Mouse (Mus musculus) kidney, adult 2 months (tissue): ENCODE data around the gene Selenom. TPM values are rescaled to one million over a fixed set of nuclear protein-coding genes. Genes with fewer than 3 reads are reported as not detected.

ENCODE experiments used
- DNase-seq: peaks from one replicate; pipeline ENCODE4 v3.0.0; 2021
- H3K27ac ChIP-seq: fragments of 200-500 bp; 2 replicates; pipeline ENCODE4 v1.5.1; 2012; ENCODE audit warnings: low read depth, low read length, control low read depth, inconsistent platforms; ENCODE audit not compliant: insufficient read depth
- H3K27me3 ChIP-seq: fragments of 200-500 bp; replicated peaks from 2 replicates; pipeline ENCODE4 v1.6.1; 2012; ENCODE audit warnings: mild to moderate bottlenecking, moderate library complexity, low read length, inconsistent platforms; ENCODE audit not compliant: control insufficient read depth, insufficient read depth
- H3K36me3 ChIP-seq: fragments of 200-500 bp; 2 replicates; pipeline ENCODE4 v1.6.1; 2012; ENCODE audit warnings: mild to moderate bottlenecking, moderate library complexity, low read length, inconsistent platforms; ENCODE audit not compliant: control insufficient read depth, insufficient read depth
- H3K4me1 ChIP-seq: fragments of 200-500 bp; 2 replicates; pipeline ENCODE4 v1.6.1; 2011; ENCODE audit warnings: low read length; ENCODE audit not compliant: control insufficient read depth, insufficient read depth
- H3K4me3 ChIP-seq: fragments of 200-500 bp; 2 replicates; pipeline ENCODE4 v1.5.1; 2011; ENCODE audit warnings: mild to moderate bottlenecking, low read depth, low read length, control low read depth; ENCODE audit not compliant: insufficient read depth
- CTCF ChIP-seq: fragments of 200-500 bp; conservative IDR thresholded peaks from 2 replicates; pipeline ENCODE4 v1.5.1; 2011; ENCODE audit warnings: low read depth, mild to moderate bottlenecking, control low read depth, low read length, moderate library complexity, mixed read lengths; ENCODE audit not compliant: insufficient read depth, insufficient read length
- POLR2A ChIP-seq: fragments of 200-500 bp; IDR thresholded peaks from one replicate; pipeline ENCODE4 v1.6.1; 2011; ENCODE audit warnings: low read depth, low read length, control low read depth
- WGBS: fragments of 180-500 bp; shearing (Covaris S2); methylation state at CpG from one replicate; pipeline ENCODE4 v1.1.7; 2018; 5-methylcytosine and 5-hydroxymethylcytosine counted together
- polyA plus RNA-seq: library from polyadenylated mRNA; depleted of rRNA; stranded (reverse); fragments of >200 nt; gene quantifications from 2 replicates; pipeline ENCODE4 v1.2.3, GENCODE M21; 2012; rRNA removed

Gene Selenom
- 136 and 163 TPM in 2 replicates for polyA plus RNA-seq

- under 1% methylated on average over 26 of the region's 26 CpGs for WGBS
- peak; percentile 94 for DNase-seq
- TF ChIP-seq CTCF (peak; percentile 98), POLR2A (peak; percentile 79)
- Histone ChIP-seq H3K4me1 (peaks cover 14% of the 10 kb centered on the region), H3K27me3 (no peaks in the 10 kb centered on the region), H3K4me3 (peak within 1 kb of the TSS; percentile 68), H3K36me3 (no peaks in the 10 kb centered on the region), H3K27ac (peak within 1 kb of the TSS; percentile 14; the same call in 1 of the 2 replicates)
These were observed at the start of gene Selenom for GRCm38 (mm10) chr11:3514529-3515054. Gene Selenom (plus strand): TSS chr11:3514684.

- H3K4me1 ChIP-seq = no peaks in the 10 kb centered on the region
- H3K36me3 ChIP-seq = no peaks in the 10 kb centered on the region
- WGBS = 19% methylated on average over 11 of the region's 11 CpGs
- DNase-seq = peak; percentile 75
- peak overlapping the region; percentile 79; the same call in 1 of the 2 replicates for H3K27ac ChIP-seq
- no peak for TF ChIP-seq POLR2A
- no peak for TF ChIP-seq CTCF
- no peaks in the 10 kb centered on the region for H3K27me3 ChIP-seq
- H3K4me3 ChIP-seq = no peak overlapping the region
These were observed 43.0 kb upstream of the Selenom start for GRCm38 (mm10) chr11:3471448-3471850.

GRCm38 (mm10) chr11:3472484-3472883, 42.0 kb upstream of the Selenom start:
- no peaks in the 10 kb centered on the region for H3K36me3 ChIP-seq
- TF ChIP-seq POLR2A (no peak), CTCF (peak; percentile 94)
- WGBS = 30% methylated on average over 1 of the region's 1 CpGs
- H3K4me1 ChIP-seq = no peaks in the 10 kb centered on the region
- H3K27ac ChIP-seq = no peak overlapping the region
- no peaks in the 10 kb centered on the region for H3K27me3 ChIP-seq
- H3K4me3 ChIP-seq = no peak overlapping the region
- peak; percentile 89 for DNase-seq

- Histone ChIP-seq H3K27ac (no peak overlapping the region), H3K4me1 (no peaks in the 10 kb centered on the region), H3K36me3 (no peaks in the 10 kb centered on the region), H3K4me3 (no peak overlapping the region), H3K27me3 (no peaks in the 10 kb centered on the region)
- 85% methylated on average over 7 of the region's 7 CpGs for WGBS
- TF ChIP-seq CTCF = peak; percentile 86
- no peak for TF ChIP-seq POLR2A
- DNase-seq = peak; percentile 65
These were observed 39.9 kb upstream of the Selenom start for GRCm38 (mm10) chr11:3474480-3475115.

- Histone ChIP-seq H3K4me3 (no peak overlapping the region), H3K27me3 (no peaks in the 10 kb centered on the region), H3K36me3 (no peaks in the 10 kb centered on the region), H3K27ac (no peak overlapping the region), H3K4me1 (no peaks in the 10 kb centered on the region)
- TF ChIP-seq POLR2A = no peak
- TF ChIP-seq CTCF = no peak
- no peak for DNase-seq
These were observed 39.0 kb upstream of the Selenom start for GRCm38 (mm10) chr11:3475489-3475888.

GRCm38 (mm10) chr11:3483980-3484642, 30.4 kb upstream of the Selenom start:
- no peaks in the 10 kb centered on the region for H3K36me3 ChIP-seq
- H3K27me3 ChIP-seq = no peaks in the 10 kb centered on the region
- no peaks in the 10 kb centered on the region for H3K4me1 ChIP-seq
- DNase-seq = no peak
- WGBS = 67% methylated on average over 11 of the region's 11 CpGs
- no peak overlapping the region for H3K27ac ChIP-seq
- H3K4me3 ChIP-seq = no peak overlapping the region
- TF ChIP-seq CTCF (no peak), POLR2A (no peak)

- Histone ChIP-seq H3K27me3 (no peaks in the 10 kb centered on the region), H3K36me3 (no peaks in the 10 kb centered on the region), H3K4me1 (no peaks in the 10 kb centered on the region), H3K27ac (no peak overlapping the region), H3K4me3 (no peak overlapping the region)
- 76% methylated on average over 7 of the region's 7 CpGs for WGBS
- DNase-seq = no peak
- no peak for TF ChIP-seq POLR2A
- no peak for TF ChIP-seq CTCF
These were observed 28.1 kb upstream of the Selenom start for GRCm38 (mm10) chr11:3486349-3486748.
